Mouse (Mus musculus) liver, postnatal 0 days (tissue): ENCODE data around the gene Nek4.

ENCODE experiments used
- CTCF ChIP-seq: sonication (generic); IDR thresholded peaks from 2 replicates; pipeline ENCODE4 v1.5.1; 2016; ENCODE audit warnings: antibody characterized with exemption, low read depth
- EP300 ChIP-seq: IDR thresholded peaks from 2 replicates; pipeline ENCODE4 v1.6.1; 2016; ENCODE audit warnings: antibody characterized with exemption, low read depth, mild to moderate bottlenecking

DNA sequence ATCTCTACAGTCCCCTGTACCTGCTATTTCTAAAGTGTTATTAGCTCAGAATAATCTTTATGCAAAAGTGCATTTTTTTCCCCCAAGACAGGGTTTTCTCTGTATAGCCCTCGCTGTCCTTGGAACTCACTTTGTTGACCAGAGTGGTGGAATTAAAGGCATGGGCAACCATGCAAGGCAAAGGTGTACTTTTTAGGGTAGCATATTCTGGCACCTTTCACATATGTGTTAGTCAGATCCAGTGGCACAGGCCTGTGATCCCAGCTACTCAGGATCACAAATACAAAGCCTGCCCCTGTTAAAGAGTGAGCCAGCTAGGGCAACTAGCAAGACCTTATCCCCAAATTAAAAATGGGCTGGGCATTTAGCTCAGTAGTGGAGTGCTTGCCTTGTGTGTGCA lies 9.2 kb downstream of the Nek4 start:
- no peak for TF ChIP-seq CTCF
- no peak for TF ChIP-seq EP300
